Mouse (Mus musculus): ENCODE data around the gene Dctn1.

The Dctn1 gene

DNA sequence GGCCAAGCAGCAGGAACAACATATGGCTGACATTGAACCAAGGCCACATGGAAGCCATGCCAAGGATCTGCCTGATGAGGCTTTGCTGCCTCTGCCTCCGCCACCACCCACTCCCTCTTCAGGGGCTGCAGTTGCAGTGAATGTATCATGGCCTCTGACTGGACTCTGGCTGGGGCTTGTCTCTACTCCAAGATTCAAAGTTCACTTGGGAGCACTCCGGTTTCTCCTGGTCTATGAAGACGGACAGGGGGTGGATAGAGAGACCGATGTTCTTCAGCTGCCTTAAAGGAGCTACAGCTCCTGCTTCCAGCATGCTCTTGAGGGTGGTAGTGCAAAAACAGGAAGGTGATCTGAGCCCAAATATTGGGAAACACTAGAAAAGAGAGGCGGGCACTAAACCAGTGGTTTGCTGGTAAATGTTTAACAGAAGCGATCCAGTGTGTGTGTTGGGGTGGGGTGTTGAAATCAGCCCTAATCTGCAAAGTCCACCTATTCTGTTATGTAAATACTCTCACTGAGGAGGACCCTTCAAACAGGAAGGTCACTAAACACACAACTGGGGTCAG is 34.2 kb upstream of the Dctn1 start:
- TF ChIP-seq GATA4 (IDR thresholded peaks at IDR 0.05; ENCODE audit: insufficient replicate concordance, low read length) = peak; percentile 41; the same call in 1 of the 2 replicates

DNA sequence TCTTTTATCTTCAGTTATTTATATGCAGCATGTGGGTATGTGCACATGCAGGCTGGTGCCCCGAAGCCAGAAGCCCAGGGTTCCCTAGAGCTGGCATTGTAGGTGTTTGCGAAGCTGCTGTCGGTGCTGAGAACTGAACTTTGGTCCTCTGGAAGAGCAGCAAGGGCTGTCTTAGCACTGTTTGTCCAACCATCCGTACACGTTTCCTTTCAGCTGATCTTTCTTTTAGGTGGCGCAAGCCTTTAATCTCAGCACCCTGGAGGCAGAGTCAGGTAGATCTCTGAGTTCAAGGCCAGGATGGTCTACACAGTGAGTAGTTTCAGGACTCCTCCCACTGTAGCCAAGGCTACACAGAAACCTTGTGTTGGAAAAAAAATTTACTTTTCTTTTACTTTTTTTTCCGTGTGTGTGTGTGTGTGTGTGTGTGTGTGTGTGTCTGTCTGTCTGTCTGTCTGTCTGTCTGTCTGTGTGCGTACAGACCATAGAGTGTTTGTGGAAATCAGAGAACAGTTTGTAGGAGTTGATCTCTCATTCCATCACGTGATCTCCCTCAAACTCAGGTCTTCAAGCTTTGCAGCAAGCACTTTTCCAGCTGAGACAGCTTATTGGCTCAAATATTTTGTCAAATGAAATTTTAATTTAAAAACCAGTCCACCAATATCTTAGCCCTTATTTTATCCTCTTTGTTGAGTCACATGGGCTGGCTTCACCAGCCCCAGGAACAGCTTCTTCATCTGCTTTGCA is 33.4 kb upstream of the Dctn1 start:
- no peak for TF ChIP-seq GATA4 (IDR thresholded peaks at IDR 0.05; ENCODE audit: insufficient replicate concordance, low read length)

DNA sequence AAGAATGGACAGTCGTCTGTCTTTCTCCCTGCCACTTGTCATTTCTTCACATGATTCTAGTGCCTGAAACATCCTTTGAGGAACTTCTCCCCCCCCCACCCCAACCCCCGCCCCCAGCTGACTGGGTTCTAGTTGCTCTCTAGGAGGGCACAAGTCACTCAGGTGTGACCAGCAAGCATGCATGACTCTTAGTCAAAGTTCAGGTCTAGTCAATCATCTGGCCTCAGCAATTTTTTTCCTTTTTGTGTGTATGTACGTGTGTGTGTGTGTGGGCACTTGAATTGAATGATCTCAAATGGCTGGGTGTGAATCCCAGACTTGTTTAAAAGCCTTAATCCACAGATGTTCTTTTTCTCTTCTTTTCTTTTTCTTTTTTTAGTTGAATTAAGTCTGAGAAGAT is 31.5 kb upstream of the Dctn1 start:
- no peak for TF ChIP-seq GATA4 (IDR thresholded peaks at IDR 0.05; ENCODE audit: insufficient replicate concordance, low read length)

DNA sequence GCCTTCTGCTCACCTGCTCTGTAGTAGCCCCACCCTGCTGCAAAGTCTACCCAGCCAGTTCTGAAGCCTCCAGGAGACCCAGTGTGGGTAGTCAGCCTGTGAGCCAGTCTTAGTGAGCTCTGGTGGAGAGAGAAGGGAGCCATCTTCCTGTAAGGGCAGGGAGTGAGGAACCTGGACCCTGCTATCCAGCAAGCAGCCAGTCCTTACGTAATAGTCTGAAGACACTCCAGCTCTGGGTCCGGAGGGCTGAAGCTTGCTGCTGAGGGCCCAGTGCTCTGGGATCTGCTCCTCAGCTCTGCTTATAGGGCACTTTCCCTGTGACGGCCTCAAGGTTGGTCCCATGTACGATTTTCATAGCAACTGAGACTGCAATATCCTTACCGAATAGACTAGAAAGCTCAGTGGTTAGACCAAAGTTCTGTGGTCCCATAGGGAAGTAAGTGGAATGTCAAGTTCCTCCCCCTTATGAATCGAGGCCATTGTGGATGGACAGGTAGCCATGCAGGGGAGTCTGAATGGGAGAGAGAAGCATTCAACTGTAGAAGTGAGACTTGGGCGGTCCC is 30.7 kb upstream of the Dctn1 start, which contains the start of gene Rtkn:
Gene Rtkn, plus strand, starts transcription at position 513 of the 563 bp plus-strand sequence.
- no peak for TF ChIP-seq GATA4 (IDR thresholded peaks at IDR 0.05; ENCODE audit: insufficient replicate concordance, low read length)

DNA sequence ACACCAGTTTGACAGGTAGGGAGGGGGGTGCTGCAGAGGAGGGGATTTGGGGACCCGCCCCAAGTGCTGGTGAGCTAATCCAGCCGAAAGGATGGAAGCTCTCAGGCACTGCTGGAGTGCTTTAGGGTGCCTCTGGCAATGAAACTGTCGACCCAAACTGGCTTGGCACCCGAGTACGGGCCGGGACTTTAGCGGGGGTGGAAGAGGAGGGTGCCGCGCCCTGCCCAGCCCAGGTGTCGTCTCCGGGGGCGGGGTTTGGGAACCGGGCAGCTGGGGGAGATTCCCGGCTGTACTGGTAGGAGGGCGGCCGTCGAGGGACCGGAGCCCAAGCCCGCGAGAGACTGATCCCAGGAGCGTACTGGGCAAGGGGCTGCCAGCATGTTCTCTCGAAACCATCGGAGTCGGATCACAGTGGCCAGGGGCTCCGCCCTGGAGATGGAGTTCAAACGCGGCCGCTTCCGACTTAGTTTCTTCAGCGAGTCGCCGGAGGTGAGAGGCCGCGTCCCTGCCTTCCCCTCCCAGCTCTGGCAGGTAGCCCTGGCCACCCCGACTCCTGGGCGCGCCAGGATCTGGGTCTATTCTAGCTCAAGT is 30.1 kb upstream of the Dctn1 start:
- TF ChIP-seq GATA4 (IDR thresholded peaks at IDR 0.05; ENCODE audit: insufficient replicate concordance, low read length) = no peak

DNA sequence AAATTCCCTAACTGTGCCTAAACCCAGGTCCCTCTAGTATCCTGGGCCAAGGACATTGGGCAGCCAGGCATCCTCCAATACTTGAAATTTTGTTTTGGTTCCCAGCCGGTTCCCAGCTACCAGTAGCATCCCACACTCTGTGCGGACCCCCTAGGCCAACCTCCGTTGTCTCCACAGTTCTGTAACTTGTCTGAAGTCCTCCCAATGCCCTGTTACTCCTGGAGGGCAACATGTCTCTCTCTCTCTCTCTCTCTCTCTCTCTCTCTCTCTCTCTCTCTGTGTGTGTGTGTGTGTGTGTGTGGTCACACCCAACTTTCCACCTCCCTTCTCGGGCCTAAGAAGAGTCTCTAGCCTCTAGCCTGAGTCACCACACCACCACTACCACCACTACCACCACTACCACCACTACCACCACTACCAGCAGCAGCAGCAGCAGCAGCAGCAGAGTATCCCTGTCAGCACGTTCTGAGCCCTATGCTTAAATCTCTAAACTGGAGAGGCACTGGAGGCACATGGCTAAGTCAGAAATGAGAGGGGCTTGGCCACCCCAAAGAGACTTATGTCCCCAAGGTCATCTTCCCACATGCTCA is 29.3 kb upstream of the Dctn1 start:
- TF ChIP-seq GATA4 (IDR thresholded peaks at IDR 0.05; ENCODE audit: insufficient replicate concordance, low read length) = no peak

DNA sequence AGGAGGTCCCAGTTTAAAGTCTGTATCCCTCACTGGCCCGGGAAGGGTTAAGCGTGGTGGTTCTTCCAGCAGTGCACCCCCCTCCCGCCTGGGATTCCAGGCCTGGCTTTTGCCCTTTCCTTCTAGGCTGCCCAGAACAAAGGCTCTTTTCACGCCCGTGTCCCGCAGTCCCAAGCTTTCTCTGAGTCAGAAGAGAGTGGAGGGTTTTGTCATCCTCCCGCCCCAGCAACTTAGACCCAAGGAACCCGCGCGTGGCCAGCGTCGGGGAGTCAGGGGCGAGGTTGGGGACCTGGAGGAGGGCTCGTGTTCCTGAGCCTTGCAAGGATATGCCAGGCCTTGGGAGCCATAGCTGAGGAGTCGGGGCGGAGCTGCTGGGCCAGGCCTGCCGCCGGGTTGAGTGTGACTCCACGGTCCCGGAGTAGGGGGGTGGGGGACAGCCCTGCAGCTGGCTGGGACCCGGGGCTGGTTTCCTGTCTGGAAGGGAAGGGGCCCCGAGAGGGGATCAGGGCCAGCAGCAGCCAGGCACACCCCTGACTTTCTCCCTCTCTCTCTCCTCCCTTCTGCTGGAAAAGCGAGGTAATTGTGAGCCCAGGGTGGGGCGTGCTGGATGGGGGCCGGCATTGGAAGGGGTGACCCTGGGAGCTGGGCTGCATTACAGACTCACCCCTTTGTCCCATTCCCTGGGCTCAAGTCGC is 28.7 kb upstream of the Dctn1 start:
- TF ChIP-seq GATA4 (IDR thresholded peaks at IDR 0.05; ENCODE audit: insufficient replicate concordance, low read length) = no peak

DNA sequence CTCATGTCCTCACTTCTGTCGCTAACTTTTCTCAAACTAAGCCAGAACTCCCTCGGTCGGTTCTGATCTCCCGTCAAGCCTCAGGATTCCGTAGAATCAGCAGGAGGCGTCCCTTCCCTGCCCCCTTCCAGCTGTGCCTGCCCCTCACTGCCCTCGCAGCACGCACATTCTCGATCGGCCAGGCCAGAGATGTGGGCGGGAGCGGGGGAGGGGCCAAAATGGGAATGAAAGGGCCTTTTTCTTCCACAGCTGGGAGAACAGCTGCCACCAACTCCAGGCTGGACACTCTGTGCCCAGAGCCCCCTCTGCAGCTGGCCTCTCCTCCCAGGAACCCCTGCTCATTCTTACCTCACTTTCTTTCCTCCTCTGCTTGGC is 28.2 kb upstream of the Dctn1 start:
- peak; percentile 36; the same call in 1 of the 2 replicates for TF ChIP-seq GATA4 (IDR thresholded peaks at IDR 0.05; ENCODE audit: insufficient replicate concordance, low read length)

DNA sequence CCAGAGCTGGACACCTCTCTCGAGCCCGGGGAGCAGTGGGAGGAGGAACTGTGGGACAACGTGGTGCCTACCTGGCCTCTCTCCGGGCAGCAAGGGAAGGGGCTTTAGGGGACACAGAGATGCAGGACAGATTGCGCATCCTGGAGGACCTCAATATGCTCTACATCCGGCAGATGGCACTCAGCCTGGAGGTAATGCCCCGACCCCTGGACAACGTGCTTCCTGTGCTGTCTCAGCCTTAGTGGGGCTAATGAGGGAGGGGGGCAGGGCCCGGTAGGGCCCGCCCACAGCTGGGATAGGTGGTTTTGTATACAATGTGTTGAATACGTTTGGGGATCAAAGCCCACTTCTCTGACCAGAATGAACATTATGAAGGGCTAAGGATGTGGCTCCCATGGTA is 27.7 kb upstream of the Dctn1 start:
- TF ChIP-seq GATA4 (IDR thresholded peaks at IDR 0.05; ENCODE audit: insufficient replicate concordance, low read length) = no peak

DNA sequence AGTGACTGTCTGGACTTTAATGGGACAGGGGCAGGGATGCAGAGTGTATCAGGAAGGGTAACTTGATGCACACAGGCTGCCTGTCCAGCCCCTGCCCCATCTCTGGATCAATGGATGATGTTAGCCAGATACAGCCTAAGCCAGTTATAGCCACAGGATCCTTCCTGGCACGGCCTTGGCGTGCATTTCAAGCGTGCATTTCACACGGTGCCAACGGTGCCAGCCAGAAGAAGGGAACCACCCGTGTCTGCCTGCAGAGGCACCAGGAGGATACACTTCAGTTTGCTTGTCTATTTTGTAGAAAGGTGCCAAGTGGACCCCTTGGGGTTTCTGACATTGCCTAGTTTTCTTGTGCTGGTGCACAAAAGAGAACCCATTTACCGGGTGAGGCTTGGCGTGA is 25.7 kb upstream of the Dctn1 start:
- no peak for TF ChIP-seq GATA4 (IDR thresholded peaks at IDR 0.05; ENCODE audit: insufficient replicate concordance, low read length)

DNA sequence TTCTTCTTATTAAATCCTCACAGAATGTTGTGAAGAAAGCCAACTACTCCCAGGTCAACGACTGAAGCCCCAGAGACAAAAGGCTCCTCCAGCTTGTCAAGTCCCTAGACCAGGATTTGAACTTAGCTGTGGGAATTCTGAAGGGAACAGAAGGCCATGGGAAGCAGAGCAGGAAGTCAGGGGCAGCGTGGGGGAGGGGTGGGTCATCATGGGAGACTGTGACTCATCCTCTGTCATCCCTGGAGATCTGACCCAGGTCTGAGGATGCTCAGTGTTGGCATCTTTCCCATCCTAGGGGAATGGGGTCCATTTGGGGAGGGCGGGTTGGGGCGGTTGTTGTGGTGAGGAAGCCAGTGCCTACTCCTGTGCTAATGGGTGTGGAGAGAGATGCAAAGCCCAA is 24.1 kb upstream of the Dctn1 start:
- TF ChIP-seq GATA4 (IDR thresholded peaks at IDR 0.05; ENCODE audit: insufficient replicate concordance, low read length) = no peak

DNA sequence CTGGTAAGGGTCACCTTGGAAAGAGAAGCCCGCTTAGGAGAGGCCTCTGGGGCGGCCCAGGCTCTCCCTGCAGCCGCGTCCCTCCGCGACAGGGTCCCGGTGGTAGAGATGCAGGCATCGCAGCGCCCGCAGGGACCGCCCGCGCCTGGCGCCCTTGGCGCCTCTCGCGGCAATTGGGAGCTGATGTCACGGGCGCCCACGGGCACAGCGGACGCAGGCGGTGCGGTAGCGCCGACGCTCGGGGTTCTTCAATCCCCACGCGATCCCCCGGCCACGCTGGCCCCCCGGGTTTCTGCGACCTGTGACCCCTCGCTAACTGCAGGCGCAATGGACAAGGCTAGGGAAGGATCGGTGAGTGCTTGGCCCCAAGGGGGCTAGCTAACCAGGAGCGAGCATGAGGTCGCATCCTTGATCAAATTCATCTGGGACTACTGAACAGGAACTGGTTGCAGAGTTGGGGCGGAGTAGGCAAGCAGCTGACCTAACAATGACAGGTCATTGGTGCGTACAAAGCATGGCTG is 23.4 kb upstream of the Dctn1 start:
- TF ChIP-seq GATA4 (IDR thresholded peaks at IDR 0.05; ENCODE audit: insufficient replicate concordance, low read length) = no peak

DNA sequence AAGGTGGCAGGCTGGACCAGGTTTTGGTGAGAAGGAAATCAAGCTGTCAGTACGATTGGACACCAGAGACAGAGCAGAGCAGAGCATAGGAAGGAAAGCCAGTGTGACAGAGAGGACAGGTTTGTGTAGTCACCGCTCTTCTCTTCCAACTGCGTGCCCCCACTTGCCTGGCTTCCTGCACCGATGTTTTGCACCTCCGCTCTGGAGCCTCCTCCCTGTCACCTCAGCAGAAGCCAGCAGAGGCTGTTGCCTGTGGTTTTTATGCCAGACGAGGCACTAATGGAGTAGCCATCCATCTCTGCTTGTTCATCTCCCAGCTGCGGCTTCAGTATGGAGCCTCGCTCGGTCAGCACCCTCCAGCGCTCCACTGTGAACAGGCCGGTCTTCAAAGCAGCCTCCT is 22.8 kb upstream of the Dctn1 start:
- TF ChIP-seq GATA4 (IDR thresholded peaks at IDR 0.05; ENCODE audit: insufficient replicate concordance, low read length) = no peak

DNA sequence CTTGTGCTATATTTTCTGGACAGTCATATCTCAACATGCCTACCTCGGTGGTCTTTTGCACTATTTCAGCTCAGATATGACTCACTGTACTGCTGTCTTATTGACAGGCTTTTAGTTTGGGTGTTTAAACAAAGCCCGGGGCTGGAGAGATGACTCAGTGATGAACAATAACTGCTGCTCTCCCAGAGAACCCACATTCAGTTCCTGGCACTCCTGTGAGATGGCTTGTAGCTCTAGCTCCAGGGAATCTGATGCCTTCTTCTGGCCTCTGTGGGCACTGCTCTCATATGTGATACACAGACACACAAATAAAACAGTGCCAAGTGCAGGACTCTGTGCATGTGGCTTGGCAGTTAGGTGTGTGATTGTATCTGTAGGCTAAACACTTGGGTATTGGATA is 20.5 kb upstream of the Dctn1 start:
- no peak for TF ChIP-seq GATA4 (IDR thresholded peaks at IDR 0.05; ENCODE audit: insufficient replicate concordance, low read length)

DNA sequence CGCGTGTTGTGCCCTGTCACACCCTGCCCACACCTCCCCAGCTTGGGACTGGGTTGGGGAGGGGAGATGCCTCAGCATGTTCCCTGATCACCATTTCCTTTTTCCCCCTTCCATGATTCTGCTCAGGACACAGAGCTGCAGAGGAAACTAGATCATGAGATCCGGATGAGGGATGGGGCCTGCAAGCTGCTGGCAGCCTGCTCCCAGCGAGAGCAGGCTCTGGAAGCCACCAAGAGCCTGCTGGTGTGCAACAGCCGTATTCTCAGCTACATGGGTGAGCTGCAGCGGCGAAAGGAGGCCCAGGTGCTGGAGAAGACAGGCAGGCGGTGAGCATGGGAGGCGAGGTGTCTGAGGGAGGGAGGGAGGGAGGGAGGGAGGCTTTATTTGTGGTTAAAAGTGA is 19.9 kb upstream of the Dctn1 start:
- TF ChIP-seq GATA4 (IDR thresholded peaks at IDR 0.05; ENCODE audit: insufficient replicate concordance, low read length) = peak; percentile 11; the same call in 1 of the 2 replicates
